Mouse (Mus musculus) bone marrow macrophage, adult 2 months (primary cell): Measurements from ENCODE around the gene Amt.

ENCODE experiments used
- CTCF ChIP-seq: IDR thresholded peaks from 2 replicates; pipeline ENCODE4 v1.5.1; 2012; ENCODE audit warnings: low read depth, mild to moderate bottlenecking, low read length, moderate library complexity
- POLR2A ChIP-seq: IDR thresholded peaks from 2 replicates; pipeline ENCODE4 v1.6.1; 2012; ENCODE audit warnings: mild to moderate bottlenecking, low read depth, low read length, borderline replicate concordance

DNA sequence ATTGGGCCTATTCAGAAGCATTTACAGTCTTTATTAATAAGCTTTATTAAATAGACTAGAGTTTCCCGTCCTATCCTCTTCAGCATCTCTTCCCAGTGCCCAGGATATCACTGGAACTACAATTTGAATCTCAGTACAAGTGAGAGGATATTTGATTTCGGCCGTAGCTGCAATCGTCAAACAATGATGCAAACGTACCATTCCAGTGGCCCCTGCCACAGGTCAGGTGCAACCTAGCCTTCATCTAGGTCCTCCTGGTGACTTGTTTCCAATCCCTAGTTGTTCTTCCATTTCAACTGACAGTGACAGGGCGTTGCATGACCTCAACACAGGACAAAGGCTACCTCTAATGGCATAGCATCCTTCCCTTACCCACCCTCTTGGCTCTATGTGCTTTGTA is 5.9 kb upstream of the Amt start:
- TF ChIP-seq CTCF (no peak), POLR2A (no peak)
